Mouse (Mus musculus): Measurements from ENCODE around the gene Lman1l. TPM values are rescaled to one million over a fixed set of nuclear protein-coding genes. Genes with fewer than 3 reads are reported as not detected.

Gene Lman1l
- total RNA-seq, 2 experiments from 2014 or later, result not detected

GRCm38 (mm10) chr9:57590726-57591125, 29.8 kb downstream of the Lman1l start:
- no peak for DNase-seq (ENCODE audit: low spot score in 2 of 2)

GRCm38 (mm10) chr9:57589224-57590126, 31.1 kb downstream of the Lman1l start, which contains the start of gene Ulk3:
Gene Ulk3 (plus strand): TSS chr9:57589452.
- peak; percentile 56 to 79 for DNase-seq (ENCODE audit: low spot score in 2 of 2)

- DNase-seq (ENCODE audit: low spot score in 2 of 2), result no peak
Measured at GRCm38 (mm10) chr9:57584991-57585390, 35.6 kb downstream of the Lman1l start.

DNA sequence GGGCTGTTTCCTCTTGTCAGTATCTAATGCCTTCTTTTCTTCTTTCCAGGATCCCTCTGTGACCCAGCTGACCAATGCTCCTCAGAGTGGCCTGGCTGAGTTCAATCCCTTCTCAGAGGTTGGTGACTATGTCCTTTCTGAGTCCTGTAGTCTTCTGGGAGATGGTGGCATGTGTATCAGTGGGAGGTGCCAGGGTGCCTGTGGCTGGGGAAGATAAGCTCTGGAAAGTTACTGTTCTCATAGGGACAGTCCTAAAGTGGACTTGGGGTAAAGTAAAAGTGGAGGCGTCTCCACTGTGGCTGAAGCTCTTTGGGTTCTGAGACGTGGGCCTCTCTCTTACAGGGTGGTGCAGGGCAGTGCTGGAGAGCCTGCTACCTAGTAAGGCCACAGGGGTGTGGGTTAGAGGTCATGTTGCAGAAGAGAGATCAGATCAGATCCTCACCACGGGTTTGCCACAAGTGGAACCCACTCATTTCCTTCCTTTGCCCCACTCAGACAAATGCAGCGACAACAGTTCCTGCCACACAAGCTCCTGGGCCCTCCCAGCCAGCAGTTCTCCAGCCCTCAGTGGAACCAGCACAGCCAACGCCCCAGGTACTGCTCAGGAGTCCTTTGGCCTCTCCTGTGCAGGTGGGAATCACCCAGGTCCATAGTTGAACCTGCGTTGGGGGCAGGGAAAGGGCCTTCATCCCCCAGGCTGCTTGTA, 43.3 kb downstream of the Lman1l start:
- no peak for DNase-seq (ENCODE audit: low spot score in 2 of 2)

GRCm38 (mm10) chr9:57575577-57575976, 45.0 kb downstream of the Lman1l start:
- DNase-seq (ENCODE audit: low spot score in 2 of 2), result no peak

DNA sequence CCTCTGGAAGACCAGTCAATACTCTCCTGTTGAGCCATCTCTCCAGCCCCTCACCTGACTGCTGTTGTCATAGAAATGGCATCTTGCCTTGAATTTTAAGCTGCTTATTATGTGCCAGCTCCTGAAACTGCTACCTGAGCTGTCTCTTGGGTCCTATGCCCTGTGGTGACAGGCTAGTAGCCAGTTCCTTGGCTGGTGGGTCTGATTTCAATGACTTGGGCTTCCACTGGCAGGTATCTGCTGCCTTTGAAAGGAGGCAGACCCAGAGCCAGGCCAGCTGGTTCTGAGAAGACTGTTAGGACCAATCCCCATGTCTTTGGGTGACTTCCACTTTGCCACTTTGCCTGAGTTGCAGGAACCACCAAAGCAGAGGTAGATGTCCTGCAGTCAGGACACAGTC, 46.2 kb downstream of the Lman1l start:
- no peak for DNase-seq (ENCODE audit: low spot score in 2 of 2)

- DNase-seq (ENCODE audit: low spot score in 2 of 2), result no peak
Measured at GRCm38 (mm10) chr9:57568500-57568899, 52.1 kb downstream of the Lman1l start.

GRCm38 (mm10) chr9:57566846-57567245, 53.7 kb downstream of the Lman1l start:
- DNase-seq (ENCODE audit: low spot score in 2 of 2), result no peak

- peak in 1 of 2 experiments; percentile 61 for DNase-seq (ENCODE audit: low spot score in 2 of 2)
Measured at GRCm38 (mm10) chr9:57565741-57566221, 54.8 kb downstream of the Lman1l start.

- no peak for DNase-seq (ENCODE audit: low spot score in 2 of 2)
Measured at GRCm38 (mm10) chr9:57564609-57565008, 56.0 kb downstream of the Lman1l start.

- peak in 1 of 2 experiments; percentile 63 for DNase-seq (ENCODE audit: low spot score in 2 of 2)
Measured at GRCm38 (mm10) chr9:57562896-57563372, 57.6 kb downstream of the Lman1l start.

DNA sequence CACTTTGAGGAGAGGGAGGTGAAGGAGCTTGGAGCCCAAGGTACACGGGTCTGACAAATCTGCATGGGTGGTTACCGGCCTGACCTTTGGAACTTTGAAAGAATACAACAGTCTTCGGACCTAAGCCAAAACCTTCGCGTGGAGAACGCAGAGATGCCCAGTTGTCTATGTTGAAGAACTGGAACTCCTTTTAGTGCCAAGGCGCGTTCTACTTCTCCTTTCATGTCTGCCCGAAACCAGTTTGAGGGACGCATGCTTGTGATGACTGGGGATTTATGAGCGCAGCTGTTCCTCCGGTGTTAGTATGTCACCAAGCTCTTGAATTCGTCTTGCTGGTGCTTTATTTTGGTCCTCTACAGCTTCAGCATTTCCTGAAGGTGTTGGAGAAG, 58.9 kb downstream of the Lman1l start:
- DNase-seq (ENCODE audit: low spot score in 2 of 2), result no peak

DNA sequence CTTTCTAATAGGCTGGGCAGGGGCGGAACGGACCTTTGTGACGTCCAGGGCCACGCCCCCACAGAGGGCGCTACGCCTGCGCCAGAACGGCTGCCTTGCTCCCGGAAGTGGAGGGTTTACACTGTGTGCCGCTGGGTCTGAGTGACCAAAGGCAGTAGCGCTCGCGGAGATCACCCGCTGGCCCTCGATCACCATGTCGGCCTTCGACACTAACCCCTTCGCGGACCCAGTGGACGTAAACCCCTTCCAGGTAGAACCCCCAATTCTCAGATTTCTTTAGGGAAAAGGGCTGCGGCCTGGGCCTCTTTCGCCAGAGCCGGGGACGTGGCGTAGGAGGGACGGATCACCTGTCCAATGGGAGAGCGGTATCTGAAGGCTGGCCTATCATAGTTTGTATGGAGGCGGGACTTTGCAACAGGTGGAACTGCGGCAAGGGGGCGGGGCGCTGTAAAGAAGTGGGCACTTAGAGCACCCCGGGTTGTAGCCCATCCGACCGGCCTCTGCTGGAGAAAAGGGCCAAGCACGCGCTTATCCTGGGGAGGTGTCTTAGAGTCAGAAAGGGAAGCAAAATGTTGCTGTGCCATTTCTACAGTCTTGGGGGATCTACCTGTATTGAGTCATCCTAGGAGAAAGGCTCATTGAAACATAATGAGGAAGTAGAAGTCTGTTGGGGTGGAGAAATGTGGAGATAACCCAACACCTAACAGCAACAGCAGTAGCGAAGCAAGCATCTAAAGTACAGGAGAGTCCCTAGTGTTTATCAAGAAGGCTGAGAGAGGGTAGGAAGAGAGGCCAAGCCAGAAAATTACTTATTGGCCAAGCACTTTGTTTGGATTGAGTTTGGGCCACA, 59.5 kb downstream of the Lman1l start, which contains the start of gene Scamp2:
TSS of gene Scamp2 (plus strand) at position 83 of the 850 bp plus-strand sequence.
- peak; percentile 82 to 94 for DNase-seq (ENCODE audit: low spot score in 2 of 2)

- no peak for DNase-seq (ENCODE audit: low spot score in 2 of 2)
Measured at GRCm38 (mm10) chr9:57560263-57560662, 60.3 kb downstream of the Lman1l start.

- DNase-seq (ENCODE audit: low spot score in 2 of 2), result no peak
Measured at GRCm38 (mm10) chr9:57559568-57559967, 61.0 kb downstream of the Lman1l start.

DNA sequence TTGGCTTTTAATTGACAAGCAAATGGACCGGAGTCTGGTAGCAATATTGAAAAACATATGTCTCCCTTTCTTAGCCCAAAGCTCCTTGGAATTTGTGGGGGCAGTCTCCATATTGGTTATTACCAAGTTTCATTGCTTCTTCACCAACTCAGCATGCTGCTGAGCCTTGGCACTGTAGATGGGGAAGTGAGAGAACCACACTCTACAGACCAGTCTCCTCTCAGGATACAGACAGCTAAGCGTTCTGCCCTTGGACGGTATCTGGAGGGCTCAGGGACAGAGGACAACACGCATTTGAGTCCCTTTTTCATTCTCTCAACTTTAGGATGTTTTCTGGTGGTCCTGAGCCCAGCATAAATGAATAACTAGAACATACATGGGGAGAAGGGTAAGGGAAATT, 61.9 kb downstream of the Lman1l start:
- DNase-seq (ENCODE audit: low spot score in 2 of 2), result no peak

DNA sequence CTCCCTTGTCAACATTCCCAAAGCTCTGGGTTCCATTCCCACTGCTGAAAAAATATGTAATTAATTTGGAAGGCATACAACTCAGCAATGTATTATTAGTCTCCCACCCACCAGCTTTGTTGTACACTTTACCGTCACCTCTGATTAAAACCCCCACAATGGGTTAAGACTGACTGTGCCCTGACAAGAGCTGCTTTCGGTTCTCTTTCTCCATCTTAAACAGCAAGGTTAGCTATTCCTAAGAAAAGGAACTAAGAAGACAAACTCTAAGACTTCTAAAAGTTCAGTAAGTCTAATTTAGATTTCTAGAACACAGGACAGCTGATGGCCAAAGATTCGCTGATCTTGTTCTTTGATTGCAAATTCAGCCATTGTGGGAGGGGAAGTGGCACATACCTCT, 63.4 kb downstream of the Lman1l start:
- DNase-seq (ENCODE audit: low spot score in 2 of 2), result no peak
